Mouse (Mus musculus): ENCODE measurements around the gene Rtn4ip1. TPM values are rescaled to one million over a fixed set of nuclear protein-coding genes. Genes with fewer than 3 reads are reported as not detected.

Rtn4ip1 gene
- polyA plus RNA-seq, 2 experiments = 10.8 to 14.8 TPM

DNA sequence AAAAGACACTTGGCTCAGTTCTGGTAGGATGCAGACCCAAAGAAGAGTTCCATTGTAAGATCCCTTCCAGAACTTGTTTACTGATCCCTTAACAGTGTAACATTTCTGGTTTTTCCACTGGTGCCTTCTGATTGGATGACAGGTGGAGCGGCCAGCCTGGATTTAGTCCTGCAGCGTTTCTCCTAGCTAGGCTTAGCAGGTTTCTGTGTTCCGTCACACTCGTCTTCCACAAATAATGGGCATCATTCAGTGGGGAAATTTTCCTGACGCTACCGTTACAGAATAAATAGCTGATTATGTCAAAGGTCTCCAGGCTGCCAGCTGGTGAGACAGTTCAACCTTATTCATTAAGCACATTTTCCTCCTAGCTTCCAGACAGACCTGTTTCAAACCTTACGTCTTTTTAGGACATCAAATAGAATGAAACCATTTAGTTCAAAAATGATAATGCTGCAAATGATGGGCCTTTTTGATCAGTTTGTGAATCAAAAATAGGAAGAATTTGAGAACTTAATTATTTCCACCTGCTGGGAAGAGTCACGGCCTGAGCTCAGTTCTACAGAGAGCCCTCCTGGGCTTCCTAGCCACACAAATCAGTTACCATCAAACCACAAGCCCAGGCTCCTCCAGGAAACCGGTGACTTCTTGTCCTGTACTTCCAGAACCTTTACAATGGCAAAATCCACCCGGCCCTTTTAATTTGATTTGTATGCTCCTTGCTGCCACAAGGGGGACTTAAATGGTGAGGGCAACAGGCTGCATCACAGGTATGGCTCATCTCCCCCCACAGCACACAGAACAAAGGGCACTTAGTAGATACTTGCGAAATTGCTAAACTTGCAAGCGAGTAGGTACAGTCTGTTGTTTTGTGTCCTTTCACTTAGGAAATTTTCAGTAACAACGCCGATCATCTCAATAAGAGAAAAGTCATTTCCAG lies 100.7 kb downstream of the Rtn4ip1 start:
- Histone ChIP-seq H3K27me3 (ENCODE audit: control insufficient read depth, insufficient read depth, low read length) (peaks cover 46% of the 10 kb centered on the region), H3K9me3 (ENCODE audit: control insufficient read depth, low read length) (no peaks in the 10 kb centered on the region), H3K36me3 (ENCODE audit: control insufficient read depth, insufficient read depth, low read length) (no peaks in the 10 kb centered on the region), H3K4me3 (replicated peaks; ENCODE audit: low read length) (peak overlapping the region; percentile 50; the same call in 1 of the 2 replicates), H3K4me1 (ENCODE audit: control insufficient read depth, insufficient read depth, low read length) (peaks cover 18% of the 10 kb centered on the region), H3K9ac (ENCODE audit: low read depth, low read length, severe bottlenecking) (no peak overlapping the region), H3K27ac (replicated peaks; ENCODE audit: low read depth, low read length) (no peak overlapping the region), H3K4me2 (replicated peaks; ENCODE audit: low read depth, low read length, severe bottlenecking) (no peak overlapping the region)
- no peak for TF ChIP-seq POLR2A (IDR thresholded peaks at IDR 0.05; ENCODE audit: borderline replicate concordance, extremely low read depth, insufficient read depth, insufficient read length)
- DNase-seq (ENCODE audit: low spot score) (no peak), ATAC-seq (ENCODE audit: low FRiP score, low read depth) (no peak)
- 13% methylated on average over 14 of the region's 14 CpGs for WGBS

DNA sequence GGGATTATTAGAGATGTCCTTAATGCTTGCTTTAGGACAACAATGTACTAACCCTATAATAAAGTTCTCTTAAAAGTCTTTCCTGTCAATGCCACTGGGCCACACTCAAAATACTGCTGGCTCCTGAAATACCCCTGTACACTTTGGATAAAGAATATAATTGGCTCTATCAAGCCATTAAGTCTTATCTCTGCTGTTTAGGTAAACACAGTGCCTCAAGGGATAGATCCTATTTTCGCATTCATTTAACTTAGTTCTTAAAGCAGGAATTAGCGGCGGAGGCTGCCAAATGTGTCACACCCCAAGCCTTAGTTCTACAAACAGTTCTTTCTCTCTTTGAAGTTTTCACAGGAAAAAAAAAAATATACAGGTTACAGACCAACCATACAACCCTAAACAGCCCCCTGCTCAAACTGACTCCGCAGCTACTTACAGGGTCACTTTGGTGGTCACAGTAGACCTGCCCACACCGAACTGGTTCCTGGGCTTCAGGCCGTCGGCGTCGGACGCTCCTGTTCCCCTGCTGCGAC lies 101.5 kb downstream of the Rtn4ip1 start:
- H3K27ac ChIP-seq (replicated peaks; ENCODE audit: low read depth, low read length) = no peak overlapping the region
- H3K9ac ChIP-seq (ENCODE audit: low read depth, low read length, severe bottlenecking) = peak overlapping the region; percentile 49
- no peak for TF ChIP-seq POLR2A (IDR thresholded peaks at IDR 0.05; ENCODE audit: borderline replicate concordance, extremely low read depth, insufficient read depth, insufficient read length)

DNA sequence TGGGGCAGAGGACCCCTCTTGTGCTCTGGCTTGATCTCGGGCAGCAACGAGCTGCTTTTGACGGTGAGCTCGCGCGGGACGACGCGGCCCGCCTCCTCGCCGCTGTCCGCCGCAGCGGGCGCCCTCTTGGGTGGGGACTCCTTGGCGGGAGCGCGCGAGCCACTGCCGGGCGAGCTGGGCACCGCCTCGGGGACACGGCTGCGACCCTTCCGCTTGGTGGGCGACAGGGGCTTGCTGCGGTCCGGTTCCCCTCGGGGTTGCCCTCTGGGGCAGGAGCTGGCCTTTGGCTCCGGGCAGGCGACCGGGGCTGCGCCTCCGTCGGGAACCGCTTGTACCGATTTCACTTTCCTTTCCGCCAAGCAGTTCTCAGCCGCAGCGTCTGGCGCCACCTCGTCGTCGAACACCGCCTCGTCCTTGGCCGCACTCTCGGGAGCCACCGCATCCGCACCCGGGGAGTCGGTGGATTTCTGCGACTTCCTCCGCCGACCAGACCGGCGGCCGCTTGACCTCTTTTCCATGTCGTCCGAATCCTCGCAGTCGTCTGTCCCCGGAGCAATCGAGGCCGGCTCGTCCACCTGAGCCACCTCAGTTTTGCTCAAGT lies 102.0 kb downstream of the Rtn4ip1 start:
- H3K9ac ChIP-seq (ENCODE audit: low read depth, low read length, severe bottlenecking) = peak overlapping the region; percentile 49
- H3K4me3 ChIP-seq (replicated peaks; ENCODE audit: low read length) = peak overlapping the region; percentile 50
- peaks cover 18% of the 10 kb centered on the region for H3K4me1 ChIP-seq (ENCODE audit: control insufficient read depth, insufficient read depth, low read length)
- H3K4me2 ChIP-seq (replicated peaks; ENCODE audit: low read depth, low read length, severe bottlenecking) = peak overlapping the region; percentile 57
- peaks cover 46% of the 10 kb centered on the region for H3K27me3 ChIP-seq (ENCODE audit: control insufficient read depth, insufficient read depth, low read length)
- no peaks in the 10 kb centered on the region for H3K36me3 ChIP-seq (ENCODE audit: control insufficient read depth, insufficient read depth, low read length)
- no peak for DNase-seq (ENCODE audit: low spot score)
- no peaks in the 10 kb centered on the region for H3K9me3 ChIP-seq (ENCODE audit: control insufficient read depth, low read length)
- H3K27ac ChIP-seq (replicated peaks; ENCODE audit: low read depth, low read length) = no peak overlapping the region
- TF ChIP-seq POLR2A (IDR thresholded peaks at IDR 0.05; ENCODE audit: borderline replicate concordance, extremely low read depth, insufficient read depth, insufficient read length) = no peak
- no peak for ATAC-seq (ENCODE audit: low FRiP score, low read depth)
- under 1% methylated on average over 65 of the region's 68 CpGs for WGBS

More for the DNA sequence above, 101.5 kb downstream of the Rtn4ip1 start:
- DNase-seq (ENCODE audit: low spot score) (no peak), ATAC-seq (ENCODE audit: low FRiP score, low read depth) (no peak)
- peak overlapping the region; percentile 50 for H3K4me3 ChIP-seq (replicated peaks; ENCODE audit: low read length)
- H3K27me3 ChIP-seq (ENCODE audit: control insufficient read depth, insufficient read depth, low read length) = peaks cover 46% of the 10 kb centered on the region
- H3K4me1 ChIP-seq (ENCODE audit: control insufficient read depth, insufficient read depth, low read length) = peaks cover 18% of the 10 kb centered on the region
- WGBS = 2% methylated on average over 11 of the region's 11 CpGs
- no peaks in the 10 kb centered on the region for H3K9me3 ChIP-seq (ENCODE audit: control insufficient read depth, low read length)
- peak overlapping the region; percentile 57 for H3K4me2 ChIP-seq (replicated peaks; ENCODE audit: low read depth, low read length, severe bottlenecking)
- H3K36me3 ChIP-seq (ENCODE audit: control insufficient read depth, insufficient read depth, low read length) = no peaks in the 10 kb centered on the region

DNA sequence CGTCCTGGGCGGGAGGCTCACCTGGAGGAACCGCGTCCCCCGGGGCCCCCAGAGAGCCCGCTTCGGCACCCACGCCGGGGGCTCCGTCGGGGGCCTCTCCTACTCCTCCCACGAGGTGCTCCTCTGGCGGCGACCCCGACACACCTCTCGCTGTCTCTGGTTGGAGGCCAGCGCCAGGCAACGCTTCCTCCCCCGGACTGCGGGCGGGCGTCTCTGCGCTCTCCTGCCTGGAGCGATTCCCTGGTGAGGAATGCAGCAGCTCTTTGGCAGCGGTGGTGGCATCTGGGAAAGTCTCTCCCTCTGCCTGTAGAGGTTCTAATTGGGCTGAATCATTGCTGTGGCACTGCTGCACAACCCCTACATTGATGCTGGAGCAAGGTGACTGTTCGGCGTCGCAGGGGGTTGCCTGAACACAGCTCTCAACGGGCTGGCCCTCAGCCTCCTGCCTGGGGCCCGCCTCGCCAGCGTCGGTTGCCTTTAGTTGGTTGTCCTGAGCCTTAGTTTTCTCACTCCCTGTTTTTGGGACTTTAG lies 102.7 kb downstream of the Rtn4ip1 start:
- WGBS = under 1% methylated on average over 31 of the region's 33 CpGs
- H3K4me3 ChIP-seq (replicated peaks; ENCODE audit: low read length) = peak overlapping the region; percentile 50
- peak overlapping the region; percentile 49 for H3K9ac ChIP-seq (ENCODE audit: low read depth, low read length, severe bottlenecking)
- no peak for TF ChIP-seq POLR2A (IDR thresholded peaks at IDR 0.05; ENCODE audit: borderline replicate concordance, extremely low read depth, insufficient read depth, insufficient read length)
- no peaks in the 10 kb centered on the region for H3K36me3 ChIP-seq (ENCODE audit: control insufficient read depth, insufficient read depth, low read length)
- peak overlapping the region; percentile 57 for H3K4me2 ChIP-seq (replicated peaks; ENCODE audit: low read depth, low read length, severe bottlenecking)
- H3K9me3 ChIP-seq (ENCODE audit: control insufficient read depth, low read length) = no peaks in the 10 kb centered on the region
- DNase-seq (ENCODE audit: low spot score) (no peak), ATAC-seq (ENCODE audit: low FRiP score, low read depth) (no peak)
- H3K27me3 ChIP-seq (ENCODE audit: control insufficient read depth, insufficient read depth, low read length) = peaks cover 46% of the 10 kb centered on the region
- peaks cover 18% of the 10 kb centered on the region for H3K4me1 ChIP-seq (ENCODE audit: control insufficient read depth, insufficient read depth, low read length)
- H3K27ac ChIP-seq (replicated peaks; ENCODE audit: low read depth, low read length) = no peak overlapping the region

All from limb, embryonic 14.5 days (tissue).